ENCODE assay signal across 8 mouse cellular contexts in the genomic region with DNA sequence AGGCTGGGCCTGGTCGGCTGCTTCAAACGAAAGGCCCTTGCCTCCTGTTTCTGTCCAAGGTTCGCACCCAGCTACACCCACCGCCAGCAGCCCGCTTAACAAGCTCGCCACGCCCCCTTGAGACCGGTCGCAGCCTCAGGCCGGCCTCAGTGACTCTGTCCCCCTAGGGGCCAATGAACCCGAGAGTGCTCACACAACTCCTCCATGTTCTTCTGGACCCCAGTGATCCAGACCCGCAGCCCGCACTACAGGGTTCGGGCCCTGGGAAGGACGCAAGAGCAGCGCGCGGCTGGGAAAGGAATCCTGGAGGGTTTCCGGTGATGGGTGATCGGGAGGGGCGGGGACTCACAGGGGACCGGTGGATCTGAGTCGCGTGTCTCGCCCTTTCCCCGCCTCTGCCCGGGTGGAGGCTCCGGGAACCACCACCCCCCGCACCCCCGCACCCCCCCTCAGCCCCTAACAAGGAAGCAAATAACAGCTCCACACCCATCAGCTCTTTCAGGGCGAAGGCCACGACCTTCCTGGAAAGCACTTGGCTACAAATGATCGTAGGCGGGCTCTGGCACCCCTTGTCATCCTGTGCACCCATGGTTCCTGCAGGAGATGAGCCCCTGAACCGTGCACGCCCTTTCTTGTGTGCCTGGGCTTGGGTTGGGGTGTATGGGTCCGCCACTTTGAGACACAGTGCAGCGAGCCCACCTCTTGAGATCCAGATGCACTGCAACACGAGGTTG. TPM values are rescaled to one million over a fixed set of nuclear protein-coding genes. Genes with fewer than 3 reads are reported as not detected.
DNase-seq lines count a peak whose midpoint lies in the region; ATAC-seq lines count a peak whose summit lies in the region.

No protein-coding gene starts in this region.

- DNase-seq in CD8-positive naive resting alpha-beta T cell, adult 2 months (ENCODE audit: low read depth in 2 of 2, low spot score in 2 of 2), result peak; percentile 23 to 25
- peak; percentile 97 for DNase-seq in ZHBTc4 (ENCODE audit: low read depth, low spot score)
- DNase-seq in forebrain, embryonic 11.5 days (ENCODE audit: low spot score), result peak; percentile 77
- peak; percentile 75 to 84 for DNase-seq in heart, postnatal 36 days
- DNase-seq in layer of hippocampus, adult 18-20 months (ENCODE audit: low spot score in 2 of 2), result peak; percentile 48 to 59
- peak; percentile 89 for DNase-seq in lung, postnatal 10 days
- peak; percentile 71 for DNase-seq in retina, embryonic 14.5 days (ENCODE audit: low spot score)
- no peak for DNase-seq in cerebellum, postnatal 4 days (ENCODE audit: low spot score in 2 of 2)

- intact Hi-C loops in heart, postnatal 36 days (cut with DNase I), result loop anchor here (1.0 kb wide), 2 partner anchors 26 to 30 kb away; no protein-coding TSS in a partner anchor

- no peaks in the 10 kb centered on the region for H3K9me3 ChIP-seq in forebrain, embryonic 11.5 days (ENCODE audit: control insufficient read depth, low read length)

- H3K4me2 ChIP-seq in forebrain, embryonic 11.5 days (ENCODE audit: low read depth, low read length, severe bottlenecking), result peak overlapping the region; percentile 68

- H3K27ac ChIP-seq in forebrain, embryonic 11.5 days (ENCODE audit: low read depth, low read length), result no peak overlapping the region

- ATAC-seq in forebrain, embryonic 11.5 days (replicated peaks; ENCODE audit: low FRiP score), result peak; percentile 64

- peak overlapping the region; percentile 44 for H3K4me3 ChIP-seq in forebrain, embryonic 11.5 days (ENCODE audit: low read depth, low read length)

- peak overlapping the region; percentile 64 for H3K9ac ChIP-seq in forebrain, embryonic 11.5 days (ENCODE audit: low read length)

- WGBS in forebrain, embryonic 11.5 days, result under 1% methylated on average over 39 of the region's 39 CpGs

- no peaks in the 10 kb centered on the region for H3K27me3 ChIP-seq in forebrain, embryonic 11.5 days (ENCODE audit: control insufficient read depth, insufficient read depth, low read length)

- no peaks in the 10 kb centered on the region for H3K36me3 ChIP-seq in forebrain, embryonic 11.5 days (ENCODE audit: control insufficient read depth, insufficient read depth, low read length)

- peaks cover 4% of the 10 kb centered on the region; the same call in 1 of the 2 replicates for H3K4me1 ChIP-seq in forebrain, embryonic 11.5 days (replicated peaks; ENCODE audit: control insufficient read depth, insufficient read depth, low read length)

RNA-seq across cellular contexts. Expression of a gene that starts 17.9 kb away (rescaled TPM):
- polyA plus RNA-seq in forebrain, embryonic 11.5 days (2014; fragmentation: Nextera tagmentation; extraction: Ambion mirVana), result 79.4 and 89.4 TPM in 2 replicates
- total RNA-seq in heart, postnatal 36 days (2021), result 10 to 100 TPM; 16.5 to 27.9 TPM
- total RNA-seq in layer of hippocampus, adult 18-20 months (2021), result 10 to 100 TPM; 29.7 to 30.6 TPM

RNA-seq across cellular contexts. Expression of a gene that starts 18.2 kb away (rescaled TPM):
- polyA plus RNA-seq in forebrain, embryonic 11.5 days (2014; fragmentation: Nextera tagmentation; extraction: Ambion mirVana), result 10.8 and 13.5 TPM in 2 replicates
- 10 to 100 TPM in 1 of 2 experiments, 1 to 10 TPM in 1; 8.9 to 10.1 TPM for total RNA-seq in heart, postnatal 36 days (2021)
- 10 to 100 TPM; 12.0 to 12.4 TPM for total RNA-seq in layer of hippocampus, adult 18-20 months (2021)

RNA-seq across cellular contexts. Expression of a gene that starts 24.6 kb away (rescaled TPM):
- 42.0 and 42.7 TPM in 2 replicates for polyA plus RNA-seq in forebrain, embryonic 11.5 days (2014; fragmentation: Nextera tagmentation; extraction: Ambion mirVana)
- total RNA-seq in heart, postnatal 36 days (2021), result 100 to 1,000 TPM; 120 to 134 TPM
- 10 to 100 TPM; 36.8 to 47.6 TPM for total RNA-seq in layer of hippocampus, adult 18-20 months (2021)

Comparison
In these comparisons a context has a peak if more than half of its experiments do, and no peak if none do; other contexts are left out.
1. DNase-seq: peak in CD8-positive naive resting alpha-beta T cell, adult 2 months (2 of 2), ZHBTc4 (single experiment), forebrain, embryonic 11.5 days (single experiment), heart, postnatal 36 days (2 of 2), layer of hippocampus, adult 18-20 months (2 of 2), lung, postnatal 10 days (single experiment) and retina, embryonic 14.5 days (single experiment); none in cerebellum, postnatal 4 days (0 of 2).